Mouse (Mus musculus) R1 (cell line): ENCODE data around the gene Klrb1.
"Not testable (repeated sequence)": the region's sequence is repeated elsewhere in the genome, so short reads cannot be mapped to it uniquely, and the experiment has no call there.

Experiments used
- DNase-seq: peaks from one replicate; pipeline ENCODE4 v3.0.0-alpha.2; 2018; ENCODE audit warnings: low read depth, low spot score

Klrb1 gene

DNA sequence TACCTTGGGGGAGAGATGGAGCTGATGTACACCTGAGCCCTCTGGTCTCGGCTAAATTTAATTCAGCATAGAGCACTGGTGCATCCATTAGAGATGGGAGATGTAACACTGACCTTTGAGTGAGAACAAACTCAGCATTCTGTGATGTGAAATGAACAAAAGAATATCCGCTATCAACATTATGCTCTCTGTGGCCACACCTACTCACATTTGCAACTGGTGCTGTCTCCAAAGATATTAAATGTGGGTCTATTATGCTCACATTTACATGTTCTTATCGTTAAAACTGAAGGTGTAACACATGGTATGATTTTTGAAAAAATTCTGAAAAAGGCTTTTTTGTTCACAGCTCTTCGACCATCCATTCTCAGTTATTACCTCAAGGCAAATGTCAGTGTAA, at the start of gene Klrb1:
TSS of gene Klrb1 (minus strand) at position 101 of the 400 bp plus-strand sequence.
- no peak for DNase-seq

DNA sequence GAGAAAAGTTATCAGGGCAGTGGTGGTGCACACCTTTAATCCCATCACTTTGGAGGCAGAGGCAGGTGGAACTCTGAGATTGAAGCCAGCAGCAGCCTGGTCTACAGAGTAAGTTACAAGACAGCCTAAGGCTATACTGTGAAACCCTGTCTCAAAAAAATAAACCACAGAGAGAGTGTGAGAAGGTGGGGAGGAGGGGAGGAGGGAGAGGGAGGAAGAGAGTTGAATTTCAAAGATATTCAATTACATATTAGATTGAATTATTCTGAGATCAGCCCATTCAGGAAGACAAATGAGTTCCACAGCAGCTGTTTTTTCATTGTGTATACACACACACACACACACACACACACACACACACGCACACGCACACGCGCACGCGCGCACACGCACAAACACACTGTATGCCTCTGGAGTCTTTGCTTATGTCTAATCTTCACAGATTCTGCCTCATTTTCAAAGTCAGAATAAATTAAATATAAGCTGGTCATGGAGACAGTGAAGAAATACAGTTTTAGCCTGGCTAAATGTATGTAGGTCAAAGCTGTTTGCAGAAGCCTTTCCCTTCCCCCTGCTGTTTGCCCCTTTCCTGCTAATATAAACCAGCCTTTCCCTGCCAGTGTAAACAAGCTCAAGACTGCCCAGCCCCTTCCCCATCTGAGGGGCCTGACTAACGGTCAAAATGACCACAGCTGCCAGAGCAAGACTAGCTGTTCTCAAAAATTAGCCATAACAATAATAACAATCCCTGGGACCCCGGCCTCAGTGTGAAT, 46.8 kb upstream of the Klrb1 start:
- DNase-seq: no peak

- DNase-seq: no peak
These were observed 45.2 kb upstream of the Klrb1 start for GRCm38 (mm10) chr6:128768047-128768446.

GRCm38 (mm10) chr6:128766486-128767254, 43.8 kb upstream of the Klrb1 start:
- peak; percentile 72 for DNase-seq

DNA sequence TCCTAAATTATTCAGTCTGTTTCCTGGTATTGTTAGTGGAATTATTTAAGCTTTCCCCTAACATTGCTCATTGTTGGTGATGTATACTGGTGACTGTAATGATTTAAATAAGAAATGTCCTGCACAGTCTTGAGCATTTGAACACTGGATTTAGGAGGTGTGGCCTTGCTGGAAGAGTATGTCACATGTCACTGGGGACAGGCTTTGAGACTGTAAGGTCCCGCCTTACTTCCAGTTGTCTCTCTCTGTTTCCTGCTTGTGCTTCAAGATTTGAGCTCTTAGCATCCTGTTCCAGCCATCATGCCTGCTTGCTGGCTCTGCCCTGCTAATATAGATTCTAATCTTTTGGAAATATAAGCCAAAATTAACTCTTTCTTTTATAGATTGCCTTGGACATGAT, 42.4 kb upstream of the Klrb1 start:
- no peak for DNase-seq

GRCm38 (mm10) chr6:128764598-128764997, 41.7 kb upstream of the Klrb1 start:
- DNase-seq: no peak

GRCm38 (mm10) chr6:128763736-128764523, 41.1 kb upstream of the Klrb1 start:
- DNase-seq: peak; percentile 99

- not testable (repeated sequence) for DNase-seq
These were observed 40.2 kb upstream of the Klrb1 start for GRCm38 (mm10) chr6:128762892-128763670.

DNA sequence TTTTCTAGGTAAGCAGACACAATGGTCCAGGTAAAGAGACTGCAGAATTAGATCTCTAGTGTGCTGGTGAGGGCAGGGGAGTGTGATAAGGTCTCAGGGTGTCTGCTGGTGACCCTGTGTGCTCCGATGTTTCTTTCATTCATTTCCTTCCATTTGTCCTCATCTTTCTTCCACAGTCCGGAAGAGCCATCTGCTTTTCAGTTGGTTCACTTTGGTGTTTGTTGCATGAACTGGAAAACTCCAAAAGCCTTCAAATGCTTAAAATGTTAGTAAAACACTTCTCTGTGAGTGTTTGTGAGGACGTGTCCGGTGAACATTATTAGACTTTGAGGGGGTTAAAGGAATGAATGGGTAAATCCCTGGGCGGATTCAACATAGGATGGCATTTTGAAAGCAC, 38.3 kb upstream of the Klrb1 start:
- peak; percentile 56 for DNase-seq

DNA sequence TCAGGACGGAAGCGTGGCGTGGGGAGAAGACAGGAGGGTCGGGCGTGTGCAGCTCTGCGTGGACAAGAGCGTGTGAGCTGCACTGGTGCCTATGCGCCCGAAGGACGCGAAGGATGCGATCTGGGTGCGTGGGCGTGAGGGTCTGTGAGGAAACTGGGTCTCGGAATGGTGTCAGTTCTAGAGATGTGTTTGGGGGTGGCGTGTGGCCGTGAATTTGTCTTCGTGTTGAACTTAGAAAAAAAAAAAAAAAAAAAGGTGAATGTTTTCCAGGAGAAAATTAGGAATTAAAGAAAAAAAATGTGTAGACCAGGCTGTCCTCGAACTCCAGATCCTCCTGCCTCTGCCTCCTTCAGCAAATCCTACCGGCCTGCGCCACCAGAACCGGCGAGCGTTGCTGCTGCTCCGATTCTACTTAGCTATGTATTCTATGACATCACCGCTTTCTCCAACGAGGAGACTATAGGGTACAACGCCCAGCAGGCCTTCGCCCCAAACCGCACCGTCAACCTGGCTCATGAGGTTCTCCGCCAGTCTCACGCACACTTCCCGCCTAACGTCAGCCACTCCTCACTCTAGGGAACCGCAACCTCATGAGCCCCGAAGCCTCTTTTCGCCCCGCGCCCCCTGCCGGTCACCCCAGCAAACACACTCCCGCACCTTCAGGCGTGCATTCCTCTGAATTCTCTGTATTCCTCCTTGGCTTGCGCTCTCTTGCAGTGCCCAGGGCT, 37.7 kb upstream of the Klrb1 start:
- peak; percentile 88 for DNase-seq

DNA sequence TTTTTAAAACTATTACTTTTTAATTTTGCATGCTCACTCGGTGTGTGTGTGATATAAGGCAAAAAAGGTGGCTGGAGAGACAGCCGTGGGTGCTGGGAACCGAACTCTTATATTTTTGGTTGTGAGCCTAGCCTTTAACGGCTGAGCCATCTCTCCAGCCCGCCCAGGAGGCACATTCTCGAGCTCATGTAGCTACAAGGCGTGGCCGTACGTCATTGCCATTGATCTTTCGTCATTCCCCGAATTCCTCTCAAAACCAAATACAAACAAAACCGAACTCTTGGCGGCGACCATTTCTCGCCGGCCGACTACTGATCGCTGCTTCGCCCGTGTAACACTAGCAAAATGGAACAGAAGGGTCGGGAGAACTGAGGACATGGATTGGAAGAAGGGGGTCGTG, 37.2 kb upstream of the Klrb1 start:
- peak; percentile 91 for DNase-seq

DNA sequence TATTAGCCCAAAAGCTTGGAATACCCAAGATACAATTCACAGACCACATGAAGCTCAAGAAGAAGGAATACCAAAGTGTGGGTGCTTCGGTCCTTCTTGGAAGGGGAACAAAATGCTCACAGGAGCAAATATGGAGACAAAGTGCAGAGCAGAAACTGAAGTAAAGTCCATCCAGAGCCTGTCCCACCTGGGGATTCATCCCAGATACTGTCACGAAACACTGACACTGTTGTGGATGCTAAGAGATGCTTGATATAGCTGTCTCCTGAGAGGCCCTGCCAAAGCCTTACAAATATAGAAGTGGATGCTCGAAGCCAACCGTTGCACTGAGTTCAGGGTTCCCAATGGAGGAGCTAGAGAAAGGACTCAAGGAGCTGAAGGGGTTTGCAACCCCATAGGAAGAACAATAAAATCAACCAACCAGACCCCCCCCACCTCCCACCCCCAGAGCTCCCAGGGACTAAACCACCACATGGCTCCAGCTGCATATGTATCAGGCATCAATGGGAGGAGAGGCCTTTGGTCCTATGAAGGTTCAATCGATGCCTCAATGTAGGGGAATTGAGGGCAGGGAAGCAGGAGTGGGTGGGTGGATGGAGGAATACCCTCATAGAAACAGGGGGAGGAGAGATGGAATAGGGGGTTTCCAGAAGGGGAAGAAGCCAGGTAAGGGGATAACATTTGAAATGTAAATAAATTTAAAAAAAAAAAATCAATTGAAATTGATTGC, 36.5 kb upstream of the Klrb1 start:
- no peak for DNase-seq

GRCm38 (mm10) chr6:128755402-128755763, 32.5 kb upstream of the Klrb1 start:
- DNase-seq: not testable (repeated sequence)

DNA sequence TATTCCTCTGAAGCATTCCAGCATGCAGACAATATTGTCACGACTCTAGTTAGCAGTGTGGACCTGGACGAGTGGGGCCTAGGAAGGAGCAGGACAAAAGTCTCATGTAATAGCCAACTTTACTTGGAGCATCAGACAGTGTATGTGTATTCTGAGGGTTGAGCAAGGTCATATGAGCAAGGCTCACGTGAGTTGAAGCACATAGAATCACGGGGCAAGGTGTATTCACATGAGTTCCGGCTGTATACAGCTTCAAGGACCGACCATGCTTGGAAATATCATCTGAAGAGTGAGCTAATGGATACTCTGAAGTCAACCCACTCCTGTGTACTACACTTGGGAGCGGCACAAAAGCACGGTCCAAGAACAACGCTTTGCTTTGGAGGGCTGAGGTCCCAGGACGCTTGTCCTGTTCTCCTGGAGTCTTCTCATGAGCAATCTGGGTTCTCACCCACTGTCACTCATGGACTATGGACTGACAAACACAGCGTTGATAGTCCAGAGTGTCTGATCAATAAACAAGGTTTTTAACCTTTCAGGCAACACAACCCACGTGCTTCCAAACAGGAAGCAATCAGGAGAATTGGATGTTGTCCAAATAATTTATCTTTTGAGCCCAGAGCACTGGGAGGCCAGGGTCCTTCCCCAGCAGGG, 32.0 kb upstream of the Klrb1 start:
- not testable (repeated sequence) for DNase-seq

DNA sequence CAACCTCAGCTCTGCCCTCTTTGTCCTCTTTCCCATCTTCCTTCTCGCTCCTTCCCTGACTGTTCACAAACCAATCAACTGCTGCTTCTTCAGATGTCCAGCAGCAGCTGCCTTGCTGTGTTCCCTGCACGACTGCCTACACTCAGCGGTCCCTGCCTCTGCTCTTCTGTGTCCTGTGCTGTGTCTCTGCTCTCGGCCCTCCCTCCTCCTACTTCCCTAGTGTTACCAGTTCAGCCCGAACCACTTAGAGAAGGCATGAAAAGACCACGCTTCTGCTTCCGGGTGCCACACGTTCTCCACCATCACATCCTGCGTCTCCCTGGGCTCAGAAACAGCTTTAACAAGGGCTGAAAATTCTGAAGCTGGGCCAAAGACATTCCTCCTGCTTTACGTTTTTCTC, 31.4 kb upstream of the Klrb1 start:
- DNase-seq: not testable (repeated sequence)

GRCm38 (mm10) chr6:128753610-128754224, 30.9 kb upstream of the Klrb1 start:
- DNase-seq: peak; percentile 86

DNA sequence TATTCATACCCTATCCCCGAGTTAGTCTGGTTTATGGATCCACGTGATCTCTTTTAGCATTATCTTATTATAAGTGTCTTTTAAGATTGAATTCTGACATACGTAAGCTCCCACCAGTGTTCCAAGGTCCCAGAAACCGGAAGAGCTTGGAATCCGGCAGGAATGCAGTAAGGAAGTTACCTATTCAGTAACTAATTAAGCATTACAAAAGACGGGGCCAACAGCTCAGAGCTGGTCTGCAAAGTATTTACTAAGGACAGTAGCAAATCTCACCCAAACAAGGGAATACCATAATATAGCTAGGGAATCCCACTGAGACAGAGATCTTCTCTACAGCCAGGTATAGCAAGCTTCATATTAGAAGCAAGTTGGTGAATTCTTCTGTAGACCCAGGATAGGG, 24.1 kb upstream of the Klrb1 start:
- DNase-seq: peak; percentile 95

DNA sequence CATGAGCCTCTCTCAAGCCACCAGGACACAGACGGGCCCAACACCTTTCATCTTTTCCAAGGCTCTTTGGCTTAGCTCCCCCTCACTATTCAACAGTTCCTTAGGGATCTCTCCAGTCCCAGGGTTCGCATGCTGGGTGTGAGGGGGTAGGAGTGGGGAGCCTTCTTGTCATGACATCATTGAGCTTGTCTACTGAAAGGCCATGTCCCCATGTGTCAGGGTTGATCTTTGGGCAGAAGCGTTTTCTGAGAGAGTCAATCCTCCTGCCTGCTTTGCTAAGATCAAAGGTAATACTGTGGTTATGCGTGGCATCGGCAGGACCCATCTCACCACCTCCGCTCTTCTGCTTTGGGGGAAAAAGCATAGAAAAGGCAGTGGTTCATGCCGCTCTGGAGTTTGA, 14.6 kb upstream of the Klrb1 start:
- DNase-seq: no peak

- no peak for DNase-seq
These were observed 13.2 kb upstream of the Klrb1 start for GRCm38 (mm10) chr6:128736100-128736499.
